ENCODE assay signal across 1 mouse cellular context in the genomic region with DNA sequence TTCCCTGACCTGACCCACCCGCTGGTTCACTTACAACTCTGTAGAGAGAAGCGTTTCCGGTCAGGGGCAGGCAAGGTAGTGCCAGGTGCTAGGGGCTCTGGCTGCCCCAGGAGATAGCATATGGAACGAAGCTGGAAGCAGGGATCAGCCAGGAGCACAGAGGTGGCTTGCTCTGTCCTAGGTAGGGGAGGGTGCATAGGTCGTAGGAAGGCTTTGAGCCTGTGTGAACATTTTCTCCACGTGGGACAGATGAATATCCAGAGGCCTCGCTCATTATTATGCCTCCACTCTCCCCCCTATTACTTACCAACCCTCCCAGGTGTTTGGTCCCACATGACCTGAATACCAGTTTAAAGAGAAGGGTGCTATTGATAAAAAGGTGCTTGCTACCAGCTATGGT.
TF ChIP-seq lines count a peak whose summit lies in the region.

No protein-coding gene starts in this region.

TF ChIP-seq in myocyte, 11 proteins besides CTCF, POLR2A, EP300 and RAD21:
- TF ChIP-seq MYOG (IDR thresholded peaks at IDR 0.05; ENCODE audit: control insufficient read depth in 1 of 3, insufficient read depth in 1 of 3, insufficient read length in 2 of 3, low read depth in 2 of 3) (no peak), POLR2AphosphoS2 (IDR thresholded peaks at IDR 0.05; ENCODE audit: insufficient read length, low read depth) (peak; percentile 54)
